Mouse (Mus musculus) neural tube, embryonic 12.5 days (tissue): ENCODE data around the gene Fcnb. TPM values are rescaled to one million over a fixed set of nuclear protein-coding genes. Genes with fewer than 3 reads are reported as not detected.
A peak's percentile ranks its signal among the peaks of the same experiment; 100 is the strongest.

Experiments
- ATAC-seq: fragments of 200-750 bp; cut with Nextera tagmentation; 2 replicates; pipeline ENCODE4 v1.8.0; 2017; ENCODE audit warnings: low read depth, mild to moderate bottlenecking, moderate TSS enrichment, moderate library complexity; ENCODE audit not compliant: low FRiP score
- H3K27ac ChIP-seq: fragments of 300-500 bp; sonication (generic); 2 replicates; pipeline ENCODE4 v1.5.1; 2016
- H3K27me3 ChIP-seq: fragments of 300-500 bp; sonication (generic); replicated peaks from 2 replicates; pipeline ENCODE4 v1.6.1; 2016; ENCODE audit warnings: mild to moderate bottlenecking
- H3K36me3 ChIP-seq: fragments of 300-500 bp; sonication (generic); 2 replicates; pipeline ENCODE4 v1.6.1; 2016; ENCODE audit warnings: mild to moderate bottlenecking
- H3K4me1 ChIP-seq: fragments of 300-500 bp; sonication (generic); 2 replicates; pipeline ENCODE4 v1.6.1; 2016
- H3K4me2 ChIP-seq: fragments of 300-500 bp; sonication (generic); replicated peaks from 2 replicates; pipeline ENCODE4 v1.6.1; 2016; ENCODE audit warnings: mild to moderate bottlenecking
- H3K4me3 ChIP-seq: fragments of 300-500 bp; sonication (generic); 2 replicates; pipeline ENCODE4 v1.5.1; 2016
- H3K9ac ChIP-seq: fragments of 300-500 bp; sonication (generic); 2 replicates; pipeline ENCODE4 v1.6.1; 2016; ENCODE audit warnings: mild to moderate bottlenecking
- H3K9me3 ChIP-seq: fragments of 300-500 bp; sonication (generic); 2 replicates; pipeline ENCODE4 v1.6.1; 2016; ENCODE audit warnings: mild to moderate bottlenecking
- WGBS: fragments of 180-500 bp; shearing (Covaris S2); methylation state at CpG from one replicate; pipeline ENCODE4 v1.1.7; 2016; 5-methylcytosine and 5-hydroxymethylcytosine counted together
- polyA plus RNA-seq: library from polyadenylated mRNA; unstranded; fragments of >200 nt; fragmentation: Nextera tagmentation; extraction: Ambion mirVana; gene quantifications from 2 replicates; pipeline ENCODE4 v1.2.1, GENCODE M21; 2016

Gene Fcnb
- polyA plus RNA-seq, 1 experiment from 2014 or later = 0.53 TPM

- ATAC-seq = 0 out of 2 replicates have a peak, but pooled peaks have one; percentile 17
- no peaks in the 10 kb centered on the region for H3K27me3 ChIP-seq
- no peak overlapping the region for H3K9ac ChIP-seq
- 83% methylated on average over 2 of the region's 2 CpGs for whole genome bisulfite sequencing
- no peak overlapping the region for H3K4me2 ChIP-seq
- H3K4me1 ChIP-seq = peaks cover 18% of the 10 kb centered on the region
- H3K36me3 ChIP-seq = no peaks in the 10 kb centered on the region
- no peaks in the 10 kb centered on the region for H3K9me3 ChIP-seq
- no peak overlapping the region for H3K27ac ChIP-seq
- no peak overlapping the region for H3K4me3 ChIP-seq
These were observed 16.7 kb downstream of the Fcnb start for GRCm38 (mm10) chr2:28067821-28068536.

- no peaks in the 10 kb centered on the region for H3K36me3 ChIP-seq
- H3K9ac ChIP-seq = no peak overlapping the region
- H3K27me3 ChIP-seq = no peaks in the 10 kb centered on the region
- ATAC-seq = no peak
- WGBS = 60% methylated on average over 6 of the region's 6 CpGs
- no peak overlapping the region for H3K27ac ChIP-seq
- peaks cover 18% of the 10 kb centered on the region for H3K4me1 ChIP-seq
- H3K9me3 ChIP-seq = no peaks in the 10 kb centered on the region
- H3K4me2 ChIP-seq = no peak overlapping the region
- H3K4me3 ChIP-seq = no peak overlapping the region
These were observed 17.5 kb downstream of the Fcnb start for GRCm38 (mm10) chr2:28067175-28067574.

DNA sequence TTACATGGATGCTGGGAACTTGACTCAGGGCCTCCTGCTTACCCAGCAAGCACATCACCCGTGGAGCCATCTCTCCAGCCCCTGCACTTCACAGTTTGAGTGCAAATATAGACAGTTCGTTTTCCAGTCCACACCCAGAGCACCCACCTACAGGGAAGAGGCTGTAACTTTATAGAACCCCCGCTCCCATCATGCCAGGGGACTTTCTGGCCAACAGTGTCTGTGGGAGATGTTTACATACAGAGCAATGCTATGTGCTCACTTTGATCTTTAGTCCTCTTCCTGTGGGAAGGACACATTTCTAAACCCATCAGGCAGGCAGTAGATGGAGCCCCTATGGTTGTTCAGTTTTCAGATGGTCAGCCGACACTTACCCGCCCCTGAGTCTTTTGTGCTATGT is 18.0 kb downstream of the Fcnb start:
- Histone ChIP-seq H3K4me1 (peaks cover 18% of the 10 kb centered on the region), H3K9ac (no peak overlapping the region), H3K36me3 (no peaks in the 10 kb centered on the region), H3K4me2 (no peak overlapping the region), H3K27me3 (no peaks in the 10 kb centered on the region), H3K4me3 (no peak overlapping the region), H3K9me3 (no peaks in the 10 kb centered on the region), H3K27ac (no peak overlapping the region)
- ATAC-seq = no peak
- WGBS = 69% methylated on average over 5 of the region's 5 CpGs

GRCm38 (mm10) chr2:28065081-28065651 is 19.5 kb downstream of the Fcnb start:
- Histone ChIP-seq H3K9ac (no peak overlapping the region), H3K4me3 (no peak overlapping the region), H3K4me2 (no peak overlapping the region), H3K36me3 (no peaks in the 10 kb centered on the region), H3K9me3 (no peaks in the 10 kb centered on the region), H3K27me3 (no peaks in the 10 kb centered on the region), H3K27ac (no peak overlapping the region), H3K4me1 (peaks cover 18% of the 10 kb centered on the region)
- WGBS = 90% methylated on average over 5 of the region's 5 CpGs
- ATAC-seq = no peak

GRCm38 (mm10) chr2:28064339-28065080 is 20.2 kb downstream of the Fcnb start:
- no peaks in the 10 kb centered on the region for H3K9me3 ChIP-seq
- H3K27me3 ChIP-seq = no peaks in the 10 kb centered on the region
- no peaks in the 10 kb centered on the region for H3K36me3 ChIP-seq
- H3K9ac ChIP-seq = no peak overlapping the region
- H3K4me1 ChIP-seq = peaks cover 18% of the 10 kb centered on the region
- 87% methylated on average over 7 of the region's 7 CpGs for whole genome bisulfite sequencing
- H3K4me2 ChIP-seq = no peak overlapping the region
- H3K27ac ChIP-seq = no peak overlapping the region
- ATAC-seq = no peak
- no peak overlapping the region for H3K4me3 ChIP-seq

DNA sequence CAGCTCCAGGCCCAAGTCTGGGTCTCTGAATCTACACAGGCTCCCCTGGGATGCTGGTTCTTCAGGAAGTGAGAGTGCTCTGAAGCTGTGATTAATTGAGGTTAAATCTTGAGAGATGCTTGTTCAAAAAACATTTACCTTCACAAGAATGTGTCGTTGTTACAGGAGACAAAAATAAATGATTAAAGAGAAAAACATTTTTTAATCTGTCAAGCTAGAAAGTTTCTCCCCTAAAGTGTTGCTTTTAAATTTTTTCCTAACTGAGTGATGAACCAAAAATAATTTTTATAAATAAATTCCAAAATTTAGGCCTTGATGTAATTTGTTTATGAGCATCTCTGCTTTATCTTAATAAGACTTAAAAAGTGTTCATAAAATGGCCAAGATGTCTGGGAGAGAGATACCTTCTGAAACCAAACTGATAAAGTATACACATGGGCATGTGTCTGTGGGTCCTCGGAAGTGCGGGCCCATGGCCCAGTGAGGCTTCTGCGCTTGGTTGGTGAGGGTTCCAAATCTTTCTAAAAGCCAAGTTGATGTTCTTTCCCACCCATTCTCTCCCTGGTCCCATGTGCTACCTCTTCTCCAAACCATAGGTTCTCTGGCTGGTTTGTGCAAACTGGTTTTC is 20.9 kb downstream of the Fcnb start:
- 90% methylated on average over 4 of the region's 4 CpGs for WGBS
- Histone ChIP-seq H3K4me2 (no peak overlapping the region), H3K27ac (no peak overlapping the region)

DNA sequence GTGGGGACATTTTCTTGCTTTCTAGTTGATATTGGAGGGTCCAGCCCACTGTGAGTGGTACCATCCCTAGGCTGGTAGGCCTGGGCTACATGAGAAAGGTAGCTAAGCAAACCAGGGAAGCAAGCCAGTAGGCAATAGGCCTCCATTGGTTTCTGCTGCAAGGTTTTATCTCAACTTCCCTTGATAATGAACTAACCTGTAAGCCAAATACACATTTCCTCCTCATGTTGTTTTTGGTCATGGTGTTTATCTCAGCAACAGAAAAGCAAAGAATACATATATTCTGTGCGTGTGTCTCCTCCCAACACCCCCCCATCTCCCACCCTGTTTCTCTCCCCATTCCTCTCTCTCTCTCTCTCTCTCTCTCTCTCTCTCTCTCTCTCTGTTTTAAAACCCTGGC is 24.8 kb downstream of the Fcnb start:
- Histone ChIP-seq H3K9ac (no peak overlapping the region), H3K4me1 (no peaks in the 10 kb centered on the region), H3K36me3 (no peaks in the 10 kb centered on the region), H3K9me3 (no peaks in the 10 kb centered on the region), H3K27me3 (no peaks in the 10 kb centered on the region), H3K4me3 (no peak overlapping the region), H3K27ac (no peak overlapping the region), H3K4me2 (no peak overlapping the region)
- ATAC-seq = no peak
- WGBS = 82% methylated on average over 1 of the region's 1 CpGs

More for the DNA sequence above, 20.9 kb downstream of the Fcnb start:
- Histone ChIP-seq H3K27me3 (no peaks in the 10 kb centered on the region), H3K36me3 (no peaks in the 10 kb centered on the region), H3K9ac (no peak overlapping the region), H3K4me3 (no peak overlapping the region), H3K9me3 (no peaks in the 10 kb centered on the region), H3K4me1 (peaks cover 16% of the 10 kb centered on the region)
- no peak for ATAC-seq

GRCm38 (mm10) chr2:28047092-28047491 is 37.6 kb downstream of the Fcnb start:
- Histone ChIP-seq H3K27me3 (no peaks in the 10 kb centered on the region), H3K27ac (no peak overlapping the region), H3K4me1 (no peaks in the 10 kb centered on the region), H3K9ac (no peak overlapping the region), H3K36me3 (no peaks in the 10 kb centered on the region), H3K4me3 (no peak overlapping the region), H3K9me3 (no peaks in the 10 kb centered on the region), H3K4me2 (no peak overlapping the region)
- WGBS = 78% methylated on average over 7 of the region's 7 CpGs
- ATAC-seq = no peak

DNA sequence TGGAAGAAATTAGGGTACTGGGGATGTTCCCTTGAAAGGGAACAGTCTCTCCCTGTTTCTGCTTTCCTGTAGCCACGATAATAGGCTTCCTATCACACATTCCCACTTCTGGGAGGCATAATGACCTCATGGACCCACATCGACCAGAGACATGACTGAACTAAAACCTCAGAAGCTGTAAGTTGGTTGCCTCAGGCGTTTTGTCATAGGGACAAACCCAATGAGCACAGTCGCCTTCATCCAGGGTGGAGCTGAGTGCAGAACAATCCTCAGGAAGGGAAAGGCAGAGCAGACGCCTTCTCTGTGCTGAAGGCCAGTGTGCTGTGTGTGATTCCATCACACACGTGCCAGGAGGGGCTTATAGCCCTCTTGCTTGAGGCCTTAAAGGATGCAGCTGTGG is 38.4 kb downstream of the Fcnb start:
- H3K4me1 ChIP-seq = no peaks in the 10 kb centered on the region
- H3K4me3 ChIP-seq = no peak overlapping the region
- no peaks in the 10 kb centered on the region for H3K27me3 ChIP-seq
- no peak for ATAC-seq
- 74% methylated on average over 6 of the region's 6 CpGs for WGBS
- H3K27ac ChIP-seq = no peak overlapping the region
- no peaks in the 10 kb centered on the region for H3K9me3 ChIP-seq
- H3K9ac ChIP-seq = no peak overlapping the region
- no peaks in the 10 kb centered on the region for H3K36me3 ChIP-seq
- H3K4me2 ChIP-seq = no peak overlapping the region

GRCm38 (mm10) chr2:28044920-28045598 is 39.6 kb downstream of the Fcnb start:
- Histone ChIP-seq H3K9me3 (no peaks in the 10 kb centered on the region), H3K4me2 (no peak overlapping the region), H3K4me1 (no peaks in the 10 kb centered on the region), H3K27ac (no peak overlapping the region), H3K27me3 (no peaks in the 10 kb centered on the region), H3K4me3 (no peak overlapping the region), H3K36me3 (no peaks in the 10 kb centered on the region), H3K9ac (no peak overlapping the region)
- WGBS = 91% methylated on average over 9 of the region's 9 CpGs
- no peak for ATAC-seq

DNA sequence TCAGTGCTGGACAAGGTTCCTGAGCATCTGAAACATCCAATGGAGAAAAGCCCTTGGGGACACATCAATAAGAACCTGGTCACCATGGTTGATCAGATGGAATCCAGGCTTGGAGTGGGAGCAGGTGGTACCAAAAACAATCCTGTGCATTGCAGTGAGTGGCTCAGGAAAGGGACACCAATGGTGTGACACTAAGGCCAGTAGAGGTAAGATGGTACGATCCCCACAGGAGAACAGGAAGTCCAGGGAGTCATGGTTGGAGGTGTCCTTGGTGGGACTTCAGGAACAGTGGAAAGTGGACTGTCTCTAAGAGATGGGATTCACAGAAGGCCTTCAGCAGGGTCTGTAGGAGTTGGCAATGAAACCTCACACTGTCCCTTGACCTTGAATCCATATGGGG is 44.2 kb downstream of the Fcnb start:
- no peak for ATAC-seq
- H3K36me3 ChIP-seq = 0 out of 2 replicates have a peak, but pooled peaks cover 3% of the 10 kb centered on the region
- H3K4me1 ChIP-seq = no peaks in the 10 kb centered on the region
- H3K4me3 ChIP-seq = no peak overlapping the region
- no peak overlapping the region for H3K4me2 ChIP-seq
- no peaks in the 10 kb centered on the region; the same call in 1 of the 2 replicates for H3K27me3 ChIP-seq
- no peak overlapping the region for H3K9ac ChIP-seq
- 88% methylated on average over 1 of the region's 1 CpGs for WGBS
- no peaks in the 10 kb centered on the region for H3K9me3 ChIP-seq
- H3K27ac ChIP-seq = no peak overlapping the region
